Mouse (Mus musculus) kidney, embryonic 14.5 days (tissue): ENCODE data around the gene Rab10. TPM values are rescaled to one million over a fixed set of nuclear protein-coding genes. Genes with fewer than 3 reads are reported as not detected.

Source experiments
- ATAC-seq: fragments of 200-750 bp; cut with Nextera tagmentation; 2 replicates; pipeline ENCODE4 v1.8.0; 2017; ENCODE audit warnings: moderate number of reproducible peaks, mild to moderate bottlenecking, moderate TSS enrichment, moderate library complexity; ENCODE audit not compliant: low FRiP score, low TSS enrichment
- H3K27ac ChIP-seq: fragments of 300-500 bp; sonication (generic); 2 replicates; pipeline ENCODE4 v1.5.1; 2014; ENCODE audit warnings: low read depth, mild to moderate bottlenecking, low read length, moderate library complexity, mixed read lengths
- H3K27me3 ChIP-seq: fragments of 300-500 bp; sonication (generic); 2 replicates; pipeline ENCODE4 v1.6.1; 2014; ENCODE audit warnings: mild to moderate bottlenecking, low read length; ENCODE audit not compliant: control insufficient read depth, insufficient read depth
- H3K36me3 ChIP-seq: fragments of 300-500 bp; sonication (generic); 2 replicates; pipeline ENCODE4 v1.6.1; 2014; ENCODE audit warnings: low read length, mixed read lengths; ENCODE audit not compliant: control insufficient read depth, insufficient read depth
- H3K4me1 ChIP-seq: fragments of 300-500 bp; sonication (generic); 2 replicates; pipeline ENCODE4 v1.6.1; 2014; ENCODE audit warnings: low read length, mixed read lengths; ENCODE audit not compliant: control insufficient read depth, insufficient read depth
- H3K4me2 ChIP-seq: fragments of 300-500 bp; sonication (generic); replicated peaks from 2 replicates; pipeline ENCODE4 v1.6.1; 2014; ENCODE audit warnings: low read depth, mild to moderate bottlenecking, low read length
- H3K4me3 ChIP-seq: fragments of 300-500 bp; sonication (generic); 2 replicates; pipeline ENCODE4 v1.5.1; 2014; ENCODE audit warnings: mild to moderate bottlenecking, low read length
- H3K9ac ChIP-seq: fragments of 300-500 bp; sonication (generic); 2 replicates; pipeline ENCODE4 v1.6.1; 2014; ENCODE audit warnings: low read depth, mild to moderate bottlenecking, low read length, moderate library complexity
- H3K9me3 ChIP-seq: fragments of 300-500 bp; sonication (generic); 2 replicates; pipeline ENCODE4 v1.6.1; 2016; ENCODE audit warnings: low read length; ENCODE audit not compliant: control insufficient read depth
- WGBS: fragments of 180-500 bp; shearing (Covaris S2); extraction: QIAGEN DNeasy Blood & Tissue Kit; methylation state at CpG from one replicate; pipeline ENCODE4 v1.1.7; 2014; 5-methylcytosine and 5-hydroxymethylcytosine counted together
- polyA plus RNA-seq: library from polyadenylated mRNA; unstranded; fragments of >200 nt; fragmentation: Nextera tagmentation; extraction: Ambion mirVana; gene quantifications from 2 replicates; pipeline ENCODE4 v1.2.1, GENCODE M21; 2014

Gene Rab10
- polyA plus RNA-seq, 1 experiment from 2014 or later = 84.5 TPM

- H3K9ac ChIP-seq = no peak overlapping the region
- H3K4me1 ChIP-seq = no peaks in the 10 kb centered on the region
- no peak overlapping the region for H3K4me3 ChIP-seq
- H3K36me3 ChIP-seq = peaks cover 3% of the 10 kb centered on the region; the same call in 1 of the 2 replicates
- H3K27me3 ChIP-seq = no peaks in the 10 kb centered on the region
- H3K4me2 ChIP-seq = no peak overlapping the region
- H3K9me3 ChIP-seq = no peaks in the 10 kb centered on the region
- ATAC-seq = no peak
- H3K27ac ChIP-seq = no peak overlapping the region
- 88% methylated on average over 2 of the region's 2 CpGs for WGBS
These were observed 44.6 kb downstream of the Rab10 start for GRCm38 (mm10) chr12:3265188-3265587.

- H3K4me2 ChIP-seq = no peak overlapping the region
- no peak overlapping the region for H3K27ac ChIP-seq
- no peak overlapping the region for H3K9ac ChIP-seq
- ATAC-seq = no peak
- WGBS = 73% methylated on average over 2 of the region's 2 CpGs
- H3K4me3 ChIP-seq = no peak overlapping the region
- H3K36me3 ChIP-seq = peaks cover 3% of the 10 kb centered on the region; the same call in 1 of the 2 replicates
- no peaks in the 10 kb centered on the region for H3K9me3 ChIP-seq
- H3K4me1 ChIP-seq = no peaks in the 10 kb centered on the region
- no peaks in the 10 kb centered on the region for H3K27me3 ChIP-seq
These were observed 45.3 kb downstream of the Rab10 start for GRCm38 (mm10) chr12:3264449-3264848.

- Histone ChIP-seq H3K27me3 (no peaks in the 10 kb centered on the region), H3K9ac (no peak overlapping the region), H3K27ac (no peak overlapping the region), H3K9me3 (no peaks in the 10 kb centered on the region), H3K4me3 (no peak overlapping the region), H3K4me1 (no peaks in the 10 kb centered on the region), H3K4me2 (no peak overlapping the region), H3K36me3 (peaks cover 9% of the 10 kb centered on the region; the same call in 1 of the 2 replicates)
- ATAC-seq = no peak
- 98% methylated on average over 25 of the region's 25 CpGs for WGBS
These were observed 48.2 kb downstream of the Rab10 start for GRCm38 (mm10) chr12:3261596-3261995.

- no peak overlapping the region for H3K4me2 ChIP-seq
- H3K36me3 ChIP-seq = peaks cover 36% of the 10 kb centered on the region; the same call in 1 of the 2 replicates
- H3K4me1 ChIP-seq = no peaks in the 10 kb centered on the region
- no peaks in the 10 kb centered on the region for H3K27me3 ChIP-seq
- H3K27ac ChIP-seq = no peak overlapping the region
- no peaks in the 10 kb centered on the region for H3K9me3 ChIP-seq
- no peak for ATAC-seq
- H3K9ac ChIP-seq = no peak overlapping the region
- H3K4me3 ChIP-seq = no peak overlapping the region
These were observed 53.8 kb downstream of the Rab10 start for GRCm38 (mm10) chr12:3255966-3256365.

GRCm38 (mm10) chr12:3255435-3255834 lies 54.3 kb downstream of the Rab10 start:
- Histone ChIP-seq H3K4me1 (no peaks in the 10 kb centered on the region), H3K4me2 (no peak overlapping the region), H3K36me3 (peaks cover 39% of the 10 kb centered on the region), H3K4me3 (no peak overlapping the region), H3K27me3 (no peaks in the 10 kb centered on the region), H3K9me3 (no peaks in the 10 kb centered on the region), H3K27ac (no peak overlapping the region), H3K9ac (no peak overlapping the region)
- 90% methylated on average over 2 of the region's 2 CpGs for WGBS
- no peak for ATAC-seq

GRCm38 (mm10) chr12:3253591-3253990 lies 56.2 kb downstream of the Rab10 start:
- ATAC-seq = no peak
- Histone ChIP-seq H3K27me3 (no peaks in the 10 kb centered on the region), H3K4me1 (no peaks in the 10 kb centered on the region), H3K36me3 (peaks cover 52% of the 10 kb centered on the region), H3K27ac (no peak overlapping the region), H3K9ac (no peak overlapping the region), H3K4me3 (no peak overlapping the region), H3K9me3 (no peaks in the 10 kb centered on the region), H3K4me2 (no peak overlapping the region)

- Histone ChIP-seq H3K4me2 (no peak overlapping the region), H3K4me1 (no peaks in the 10 kb centered on the region), H3K27ac (no peak overlapping the region), H3K36me3 (peaks cover 34% of the 10 kb centered on the region), H3K4me3 (no peak overlapping the region), H3K9me3 (no peaks in the 10 kb centered on the region), H3K9ac (no peak overlapping the region), H3K27me3 (no peaks in the 10 kb centered on the region)
- 92% methylated on average over 6 of the region's 6 CpGs for whole genome bisulfite sequencing
- no peak for ATAC-seq
These were observed 63.7 kb downstream of the Rab10 start for GRCm38 (mm10) chr12:3246091-3246490.

- 97% methylated on average over 1 of the region's 1 CpGs for WGBS
- no peak overlapping the region for H3K27ac ChIP-seq
- no peak for ATAC-seq
- no peaks in the 10 kb centered on the region for H3K27me3 ChIP-seq
- H3K4me3 ChIP-seq = no peak overlapping the region
- H3K36me3 ChIP-seq = peaks cover 23% of the 10 kb centered on the region
- H3K4me1 ChIP-seq = no peaks in the 10 kb centered on the region
- H3K9ac ChIP-seq = no peak overlapping the region
- no peak overlapping the region for H3K4me2 ChIP-seq
- peaks cover 5% of the 10 kb centered on the region; the same call in 1 of the 2 replicates for H3K9me3 ChIP-seq
These were observed 70.2 kb downstream of the Rab10 start for GRCm38 (mm10) chr12:3239544-3239943.

- Histone ChIP-seq H3K4me1 (no peaks in the 10 kb centered on the region), H3K27me3 (no peaks in the 10 kb centered on the region), H3K36me3 (peaks cover 23% of the 10 kb centered on the region), H3K9me3 (peaks cover 5% of the 10 kb centered on the region; the same call in 1 of the 2 replicates), H3K4me3 (no peak overlapping the region), H3K9ac (no peak overlapping the region), H3K4me2 (no peak overlapping the region), H3K27ac (no peak overlapping the region)
- no peak for ATAC-seq
- WGBS = 94% methylated on average over 16 of the region's 16 CpGs
These were observed 71.3 kb downstream of the Rab10 start for GRCm38 (mm10) chr12:3238361-3239051.
